Mouse (Mus musculus) cerebellum, adult 9-10 months (tissue): ENCODE measurements around the gene Csdc2.
"Not testable (repeated sequence)": the region's sequence is repeated elsewhere in the genome, so short reads cannot be mapped to it uniquely, and the experiment has no call there.

Experiments used
- DNase-seq: peaks from one replicate; pipeline ENCODE4 v3.0.0; 2022

Gene Csdc2

GRCm38 (mm10) chr15:81956457-81956856 is 19.9 kb downstream of the Csdc2 start:
- DNase-seq = peak; percentile 75

DNA sequence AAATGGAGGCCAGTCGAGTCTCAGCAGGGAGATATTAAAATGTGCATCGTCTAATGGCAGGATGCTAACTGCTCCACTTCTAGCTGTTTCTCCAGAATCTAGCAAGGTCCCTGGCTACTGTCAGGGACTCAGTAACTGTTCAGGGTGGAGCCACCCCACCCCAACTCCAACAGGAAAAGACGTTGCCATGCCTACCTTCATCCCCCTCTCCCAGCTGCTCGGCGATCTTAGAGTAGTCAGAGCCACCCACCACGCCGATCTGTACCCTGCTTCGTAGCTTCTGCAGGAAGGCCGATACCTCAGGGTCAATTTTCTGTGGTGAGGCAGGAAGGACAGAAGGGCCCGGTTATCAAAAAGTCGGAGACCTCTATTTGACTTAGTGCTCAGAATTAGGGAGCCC is 21.0 kb downstream of the Csdc2 start:
- DNase-seq = peak; percentile 17

- peak; percentile 13 for DNase-seq
Observed at GRCm38 (mm10) chr15:81958906-81959305, 22.3 kb downstream of the Csdc2 start.

GRCm38 (mm10) chr15:81960171-81961077 is 23.9 kb downstream of the Csdc2 start, which contains the start of gene Pmm1:
Pmm1 (minus strand) TSS chr15:81960930.
- DNase-seq = peak; percentile 99

- DNase-seq = no peak
Observed at GRCm38 (mm10) chr15:81961078-81961451, 24.5 kb downstream of the Csdc2 start.

DNA sequence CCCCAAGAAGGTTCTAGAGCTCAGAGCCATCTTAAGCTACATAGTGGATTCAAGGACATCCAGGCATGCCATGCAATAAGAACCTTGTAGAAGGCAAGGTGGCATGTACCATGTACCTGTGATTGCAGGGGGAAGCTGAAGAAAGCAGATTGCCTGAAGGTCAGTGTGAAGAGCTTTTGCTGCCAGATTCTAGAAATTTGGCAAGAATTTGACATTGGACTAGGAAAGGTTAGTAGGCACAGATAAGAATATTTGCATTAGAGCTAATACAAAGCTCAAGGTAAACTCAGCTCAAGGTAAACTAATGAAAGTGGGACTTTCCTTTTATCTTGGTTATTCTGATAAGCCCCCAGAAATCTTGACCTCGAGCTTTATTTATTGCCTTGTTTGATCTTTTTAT is 27.7 kb downstream of the Csdc2 start:
- no peak for DNase-seq

GRCm38 (mm10) chr15:81964980-81965545 is 28.5 kb downstream of the Csdc2 start:
- no peak for DNase-seq

DNA sequence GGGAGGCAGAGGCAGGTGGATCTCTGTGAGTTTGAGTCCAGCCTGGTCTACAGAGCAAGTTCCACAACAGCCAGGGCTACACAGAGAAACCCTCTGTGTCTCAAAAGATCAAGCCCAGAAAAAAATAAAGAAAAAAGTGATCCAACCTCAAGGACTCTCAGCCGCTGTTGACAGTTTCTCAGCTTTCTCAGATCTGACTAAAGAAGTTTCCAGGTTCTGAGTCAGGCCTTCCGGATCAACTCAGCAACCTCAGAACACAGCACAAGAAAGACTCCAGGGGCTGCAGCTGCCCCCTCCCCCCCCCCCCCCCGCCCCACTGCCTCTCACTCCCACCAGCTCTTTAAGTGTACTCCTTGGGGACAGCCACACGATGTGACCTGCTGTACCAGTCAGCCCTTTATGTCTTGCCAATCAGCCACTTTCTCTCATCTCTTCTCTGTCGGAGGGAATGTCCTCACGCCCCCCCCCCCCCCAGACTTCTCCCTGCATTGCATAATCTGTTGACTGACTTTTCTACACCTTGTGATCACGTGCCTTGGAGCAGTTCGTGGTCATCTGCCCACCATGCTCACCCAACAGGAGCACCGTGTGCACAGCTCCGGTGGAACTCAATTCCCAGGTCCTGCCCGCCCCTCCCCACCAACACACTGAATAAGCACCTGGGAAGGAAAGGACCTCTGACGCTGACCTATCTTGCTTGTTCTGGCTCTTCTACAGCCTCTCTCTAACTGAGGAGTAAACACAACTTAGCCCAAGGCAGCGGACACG is 29.7 kb downstream of the Csdc2 start:
- DNase-seq = no peak

DNA sequence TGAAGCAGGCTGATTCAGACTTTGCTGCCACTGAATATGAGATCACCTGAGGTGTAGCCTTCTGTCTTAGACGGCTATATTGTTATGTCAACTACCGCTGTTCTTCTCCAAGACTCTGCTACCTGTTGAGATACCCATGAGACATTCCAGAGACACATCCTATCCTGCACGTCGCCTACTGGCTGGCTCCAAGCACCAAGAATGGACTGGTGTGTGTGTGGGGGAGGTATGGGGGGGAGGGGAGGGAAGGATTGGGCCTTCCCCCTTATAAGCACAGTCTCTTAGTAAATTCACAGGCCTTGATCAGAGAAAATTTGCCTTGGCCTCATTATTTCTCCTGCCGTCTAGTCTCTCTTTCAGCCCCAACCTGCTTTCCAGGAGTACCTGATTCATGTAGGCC is 31.3 kb downstream of the Csdc2 start:
- no peak for DNase-seq

DNA sequence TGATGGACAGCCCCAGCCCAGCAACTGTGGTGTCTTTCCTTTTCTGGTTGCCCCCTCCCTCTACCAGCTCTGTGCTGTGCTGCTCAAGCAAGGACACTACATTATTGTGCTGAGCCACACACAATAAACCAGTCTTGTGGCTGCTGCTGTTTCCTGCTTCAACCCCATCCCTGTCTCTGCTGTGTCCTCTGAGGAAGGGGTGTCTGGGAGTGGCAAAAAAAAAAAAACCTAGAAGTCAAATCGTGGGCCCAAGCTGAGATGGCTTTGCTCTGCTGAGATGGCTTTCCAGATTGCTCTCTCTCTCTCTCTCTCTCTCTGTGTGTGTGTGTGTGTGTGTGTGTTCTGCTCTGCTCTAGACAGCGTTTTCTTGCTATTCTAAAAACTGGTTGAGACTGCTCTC is 31.9 kb downstream of the Csdc2 start:
- no peak for DNase-seq

DNA sequence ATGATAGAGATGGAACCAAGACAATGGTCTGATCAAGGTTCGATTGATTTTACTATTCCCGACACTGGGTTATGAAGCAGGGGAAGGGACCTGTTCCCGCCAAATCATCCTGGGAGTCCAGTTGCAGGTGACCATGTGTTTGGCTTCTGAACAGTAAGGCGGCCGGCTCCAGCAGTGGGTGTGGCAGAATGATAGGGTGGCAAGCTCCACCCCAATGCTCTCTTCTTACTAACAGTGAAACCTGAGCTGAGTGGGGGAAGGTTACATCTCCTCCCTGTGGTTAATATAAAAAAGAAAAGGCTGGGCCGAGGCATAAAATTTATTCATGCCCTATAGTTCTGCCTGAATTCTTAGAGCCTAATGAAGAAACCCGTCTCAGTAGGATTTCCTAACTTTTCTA is 32.6 kb downstream of the Csdc2 start:
- DNase-seq = no peak

GRCm38 (mm10) chr15:81969635-81970034 is 33.1 kb downstream of the Csdc2 start:
- not testable (repeated sequence) for DNase-seq

- not testable (repeated sequence) for DNase-seq
Observed at GRCm38 (mm10) chr15:81970498-81970897, 33.9 kb downstream of the Csdc2 start.

- not testable (repeated sequence) for DNase-seq
Observed at GRCm38 (mm10) chr15:81975156-81975555, 38.6 kb downstream of the Csdc2 start.

GRCm38 (mm10) chr15:81980321-81980720 is 43.8 kb downstream of the Csdc2 start, which contains the start of gene 1700029P11Rik:
1700029P11Rik (plus strand) TSS chr15:81980540.
- no peak for DNase-seq

GRCm38 (mm10) chr15:81982173-81982572 is 45.6 kb downstream of the Csdc2 start:
- DNase-seq = no peak

- DNase-seq = no peak
Observed at GRCm38 (mm10) chr15:81985267-81986161, 49.0 kb downstream of the Csdc2 start.

- no peak for DNase-seq
Observed at GRCm38 (mm10) chr15:81987646-81988045, 51.1 kb downstream of the Csdc2 start, which contains the start of gene Xrcc6. Xrcc6 (plus strand) TSS chr15:81987835.

- DNase-seq = peak; percentile 94
Observed at GRCm38 (mm10) chr15:81989371-81990062, 53.0 kb downstream of the Csdc2 start.

GRCm38 (mm10) chr15:81990549-81990948 is 54.0 kb downstream of the Csdc2 start:
- DNase-seq = no peak

DNA sequence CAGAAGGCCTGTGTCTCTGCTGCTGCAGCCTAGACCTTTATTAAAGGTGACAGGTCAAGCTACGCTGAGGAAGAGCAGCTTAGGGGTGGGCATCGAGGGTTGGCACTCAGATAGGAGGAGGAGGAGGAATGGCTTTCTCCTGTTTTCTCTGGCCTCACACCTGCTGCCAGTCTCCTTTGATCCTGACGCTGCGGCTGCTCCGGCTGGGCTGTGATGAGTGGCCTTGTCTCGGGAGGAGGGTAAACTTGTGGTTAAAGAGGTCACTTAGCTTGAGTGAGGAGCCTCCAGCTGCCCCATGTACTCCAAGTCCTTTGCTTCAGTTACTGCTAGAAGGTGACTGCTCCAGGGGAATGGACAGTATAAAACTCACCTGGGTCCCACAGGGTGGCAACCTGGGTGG is 57.4 kb downstream of the Csdc2 start:
- DNase-seq = no peak
